Mouse (Mus musculus) thymus, adult 2 months (tissue): ENCODE measurements at regions not wholly inside any gene's neighbourhood (a gene's known extent, or its start where the extent isn't known, plus 50 kb on each side); places are given as distances from the start of the nearest gene placed in this dataset.

Experiments used
- CTCF ChIP-seq: fragments of 200-500 bp; IDR thresholded peaks from 2 replicates; pipeline ENCODE4 v1.5.1; 2012; ENCODE audit warnings: mild to moderate bottlenecking, control low read depth, low read length, moderate library complexity, borderline replicate concordance; ENCODE audit not compliant: control insufficient read depth, poor library complexity, insufficient read depth; ENCODE audit errors: extremely low read depth
- POLR2A ChIP-seq: fragments of 200-500 bp; IDR thresholded peaks from 2 replicates; pipeline ENCODE4 v1.6.1; 2012; ENCODE audit warnings: mild to moderate bottlenecking, low read length, control low read depth, moderate library complexity; ENCODE audit not compliant: control insufficient read depth, poor library complexity, insufficient read depth; ENCODE audit errors: extremely low read depth

DNA sequence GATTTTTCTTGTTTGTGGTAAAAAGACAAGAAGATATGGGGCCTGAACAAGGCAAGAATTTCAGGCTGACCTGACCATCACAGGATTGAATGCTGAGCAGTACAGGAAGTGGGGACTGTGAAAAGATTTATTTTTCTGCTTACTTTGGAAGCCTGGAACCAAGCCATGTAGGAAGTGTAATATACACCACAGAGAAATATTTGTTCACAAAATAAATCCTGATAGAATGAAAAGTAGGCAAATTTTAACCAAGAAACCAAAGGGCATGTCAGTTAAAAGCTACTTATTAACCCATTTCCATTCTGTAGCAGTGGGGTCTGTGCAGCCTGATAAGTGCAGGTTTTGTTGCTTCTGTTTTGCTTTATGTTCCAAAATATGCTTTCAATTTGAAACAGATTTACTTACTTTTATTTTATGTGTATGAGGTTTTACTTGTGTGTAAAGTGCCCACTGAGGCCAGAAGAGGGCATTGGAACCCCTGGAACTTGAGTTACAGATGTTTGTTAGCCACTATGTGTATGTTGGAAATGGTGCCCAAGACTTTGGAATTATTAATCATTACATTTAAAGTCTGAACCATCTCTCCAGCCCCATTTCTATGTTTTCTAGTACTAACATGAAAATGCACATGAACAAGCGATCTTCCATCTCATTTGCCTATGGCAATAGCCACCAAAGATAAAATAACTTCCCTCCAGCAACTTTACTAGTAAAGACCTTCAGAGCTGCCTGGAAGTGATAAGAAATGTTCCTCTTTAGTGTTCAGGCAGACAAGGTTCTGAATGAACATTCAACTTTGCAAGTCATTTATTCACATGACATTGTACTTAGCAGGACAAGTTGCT, 98.2 kb upstream of the Gprin3 start:
- TF ChIP-seq CTCF = no peak
- TF ChIP-seq POLR2A = no peak
